Mouse (Mus musculus) spleen, adult 18-20 months (tissue): ENCODE measurements around the gene Hdac9.

ENCODE experiments used
- DNase-seq, 2 experiments: peaks; one replicate each; pipeline ENCODE4 v3.0.0; 2022; ENCODE audit warnings: mixed read lengths in 2 of 2

The Hdac9 gene

DNA sequence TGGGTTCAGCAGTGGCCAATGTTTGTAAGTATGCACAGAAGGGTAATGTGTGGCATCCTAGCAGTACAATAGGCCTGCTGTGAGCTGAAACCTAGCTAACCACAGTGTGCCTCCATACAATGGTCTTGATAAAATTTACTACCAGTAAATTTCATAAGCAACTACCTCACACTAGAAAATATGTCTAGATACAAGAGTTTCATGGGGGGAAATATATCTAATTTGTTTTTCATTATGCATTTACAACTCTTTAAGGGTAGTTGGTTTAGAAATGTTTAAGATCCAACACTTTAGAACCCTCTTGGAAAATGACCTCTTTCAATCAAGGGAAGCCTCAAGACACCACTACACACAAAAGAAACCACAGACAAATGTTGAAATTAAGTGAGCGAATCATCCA lies 589.8 kb downstream of the Hdac9 start:
- DNase-seq: no peak

DNA sequence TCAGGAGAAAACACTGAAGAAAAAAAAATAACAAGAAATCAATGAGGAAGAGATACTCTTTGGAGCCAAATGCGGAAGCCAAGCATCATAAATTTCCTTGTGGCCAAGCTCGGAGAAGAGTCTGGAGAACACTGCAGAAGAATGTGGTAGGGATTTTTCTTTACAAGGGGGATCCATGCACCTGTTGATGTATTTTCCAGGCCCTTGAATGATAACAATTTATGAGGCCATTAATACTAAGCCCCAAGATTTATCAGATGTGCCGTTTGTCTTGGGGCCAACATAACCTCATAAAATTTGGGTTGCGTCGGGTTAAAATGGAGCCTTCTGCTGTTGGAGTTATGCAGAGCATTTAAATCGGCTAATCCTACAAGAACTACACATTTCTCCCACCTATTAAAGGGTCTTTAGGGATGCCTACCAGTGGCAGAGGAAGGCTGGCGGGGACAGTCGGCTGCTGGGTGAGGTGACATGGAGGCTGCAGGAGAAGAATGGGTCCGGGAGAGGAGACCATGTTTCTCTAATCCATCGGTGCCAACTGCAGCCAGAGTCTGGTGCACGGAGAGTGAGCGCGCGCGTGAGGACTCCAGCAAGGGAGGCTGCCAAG lies 604.7 kb downstream of the Hdac9 start:
- no peak for DNase-seq

DNA sequence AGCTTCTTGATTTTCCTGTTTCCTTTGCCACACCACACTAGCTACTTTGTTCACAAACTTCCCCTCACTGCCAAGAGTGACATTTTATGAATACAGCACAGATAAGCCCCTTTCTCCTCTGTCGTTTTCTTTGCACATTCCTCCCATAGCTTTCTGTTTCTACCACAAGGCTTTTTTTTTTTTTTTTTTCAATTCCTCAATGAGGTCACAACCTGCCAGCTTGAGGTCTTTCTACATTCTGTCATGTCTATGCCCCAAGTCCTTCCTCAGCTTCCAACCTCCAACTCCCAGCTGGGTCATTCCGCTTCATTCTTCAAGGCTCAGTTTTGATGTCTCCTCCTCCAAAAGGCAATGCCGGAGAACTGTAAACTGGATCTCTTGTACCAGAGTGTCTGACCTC lies 611.4 kb downstream of the Hdac9 start:
- DNase-seq: no peak

DNA sequence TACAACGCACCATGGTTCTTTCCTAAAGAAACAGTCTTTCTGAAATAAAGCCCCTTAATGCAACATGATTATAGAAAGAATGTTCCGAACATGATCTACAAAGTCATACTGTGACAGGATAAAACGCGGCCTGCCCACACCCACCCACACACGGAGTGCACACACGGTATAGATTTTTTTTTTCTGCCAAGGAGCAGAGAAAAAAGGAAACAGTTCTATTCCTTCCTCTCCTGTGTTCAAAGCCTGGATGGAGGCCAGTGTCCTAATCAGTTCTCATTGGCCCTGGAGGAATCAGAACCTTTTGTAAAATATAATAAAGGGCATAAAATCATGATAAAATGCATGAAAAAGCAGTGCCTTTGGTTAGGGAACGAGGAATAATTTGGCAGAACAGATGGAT lies 624.5 kb downstream of the Hdac9 start:
- DNase-seq: no peak

DNA sequence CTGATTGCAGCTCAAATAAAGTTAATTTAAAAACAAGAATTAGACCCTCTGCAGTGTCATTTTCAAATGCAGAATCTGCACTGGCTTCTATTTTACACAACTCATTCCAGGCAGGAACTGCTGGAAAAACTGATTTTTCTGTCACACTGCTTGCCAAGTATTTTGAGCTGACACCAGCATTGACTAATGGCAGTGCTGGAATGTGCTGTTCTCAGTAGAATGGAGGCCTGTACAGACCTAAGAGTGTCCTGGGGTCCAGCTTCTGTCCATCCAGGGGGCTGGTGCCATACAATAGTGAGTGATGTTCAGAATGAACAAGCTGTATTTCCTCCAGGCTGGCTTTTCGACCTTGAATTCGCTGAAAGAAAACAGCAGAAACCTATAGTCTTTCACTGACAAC lies 629.7 kb downstream of the Hdac9 start:
- DNase-seq: no peak

DNA sequence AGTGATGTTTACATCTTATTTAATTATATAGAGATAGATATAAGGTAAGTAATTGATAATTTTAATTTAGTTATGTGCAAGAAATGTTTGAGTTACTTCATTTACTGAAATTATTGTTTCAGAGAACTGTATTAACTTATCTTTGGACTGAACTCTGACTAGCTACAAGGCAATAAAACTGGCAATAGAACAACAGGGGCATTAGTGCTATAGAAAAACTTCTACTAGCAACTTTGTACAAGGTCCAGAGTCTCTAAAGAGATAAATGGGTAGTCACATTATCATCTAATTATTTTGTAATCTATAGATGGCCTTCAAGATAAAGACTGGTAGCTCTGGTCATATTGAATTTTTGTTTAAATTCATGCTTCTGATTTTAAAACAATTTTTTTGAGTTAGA lies 632.0 kb downstream of the Hdac9 start:
- DNase-seq: no peak

DNA sequence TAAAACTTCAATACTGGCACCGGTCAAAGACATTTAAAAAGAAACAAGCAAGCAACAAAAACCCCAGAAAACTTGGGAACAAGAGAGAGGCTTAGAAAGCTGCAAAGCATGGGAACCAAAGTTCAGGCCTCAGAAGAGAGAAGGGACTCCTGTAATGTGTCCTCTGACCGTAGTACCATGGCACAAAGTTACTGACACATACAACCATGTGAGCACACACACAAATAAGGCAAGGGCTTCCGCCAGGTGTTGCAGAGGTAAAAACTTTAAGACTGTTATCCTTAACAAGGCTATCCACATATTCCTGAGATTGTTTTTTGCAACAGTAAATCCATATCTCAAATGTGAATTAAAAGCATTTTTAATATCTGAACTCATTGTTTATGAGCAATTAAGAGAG lies 632.5 kb downstream of the Hdac9 start:
- no peak for DNase-seq

DNA sequence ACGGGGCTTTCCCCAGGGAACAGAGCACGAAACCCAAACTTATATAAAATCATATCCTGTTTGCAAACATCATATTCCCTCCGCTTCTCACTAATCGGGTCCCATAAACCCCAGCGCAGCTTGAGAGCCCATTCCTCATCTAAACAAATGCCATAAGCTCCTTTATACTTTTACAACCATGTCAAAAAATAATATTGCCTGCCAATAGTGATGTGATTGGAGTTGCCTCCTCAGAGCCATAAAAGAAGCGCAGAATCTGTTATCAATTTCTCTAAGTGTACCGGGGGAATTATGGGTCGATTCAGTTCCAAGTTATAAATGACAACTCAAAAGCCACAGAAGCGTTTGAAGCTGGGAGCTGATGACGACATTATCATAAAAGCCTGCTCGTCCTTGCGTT lies 638.1 kb downstream of the Hdac9 start:
- DNase-seq: no peak

DNA sequence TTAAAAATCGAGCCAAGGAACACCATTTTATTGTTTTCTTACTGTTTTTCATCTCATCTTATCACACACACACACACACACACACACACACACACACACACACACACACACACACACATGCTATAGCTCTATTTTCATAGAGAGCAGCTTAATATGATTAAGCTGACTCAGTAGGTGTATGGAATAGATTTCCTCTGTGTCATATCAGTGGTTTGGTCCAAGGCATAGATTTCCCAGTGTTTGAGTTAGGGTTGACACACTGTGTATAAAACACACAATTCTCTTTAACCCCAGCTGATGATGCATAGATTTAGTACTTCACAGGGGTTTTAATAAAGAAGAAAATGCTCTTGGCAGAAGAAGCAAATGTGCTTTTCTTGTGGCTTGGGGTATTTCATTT lies 643.1 kb downstream of the Hdac9 start:
- DNase-seq: no peak

DNA sequence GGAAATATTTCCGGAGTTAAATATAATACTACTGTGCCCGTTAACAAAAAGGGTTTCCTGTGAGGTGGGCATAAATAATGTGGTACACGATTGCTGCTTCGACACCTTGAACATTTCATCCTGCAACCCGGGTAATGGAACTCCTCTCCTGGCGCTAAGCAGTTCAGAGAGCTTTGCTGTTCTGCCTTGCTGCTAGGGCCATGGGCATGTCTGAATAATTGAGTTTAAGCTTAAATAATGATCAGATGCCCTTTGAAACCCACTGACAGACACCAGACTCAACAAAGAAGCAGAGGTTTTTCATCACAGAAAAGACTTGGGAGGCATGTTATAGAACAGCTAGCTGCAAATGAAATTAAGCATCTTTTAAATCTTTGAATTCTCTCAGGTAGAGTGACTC lies 646.8 kb downstream of the Hdac9 start:
- no peak for DNase-seq

DNA sequence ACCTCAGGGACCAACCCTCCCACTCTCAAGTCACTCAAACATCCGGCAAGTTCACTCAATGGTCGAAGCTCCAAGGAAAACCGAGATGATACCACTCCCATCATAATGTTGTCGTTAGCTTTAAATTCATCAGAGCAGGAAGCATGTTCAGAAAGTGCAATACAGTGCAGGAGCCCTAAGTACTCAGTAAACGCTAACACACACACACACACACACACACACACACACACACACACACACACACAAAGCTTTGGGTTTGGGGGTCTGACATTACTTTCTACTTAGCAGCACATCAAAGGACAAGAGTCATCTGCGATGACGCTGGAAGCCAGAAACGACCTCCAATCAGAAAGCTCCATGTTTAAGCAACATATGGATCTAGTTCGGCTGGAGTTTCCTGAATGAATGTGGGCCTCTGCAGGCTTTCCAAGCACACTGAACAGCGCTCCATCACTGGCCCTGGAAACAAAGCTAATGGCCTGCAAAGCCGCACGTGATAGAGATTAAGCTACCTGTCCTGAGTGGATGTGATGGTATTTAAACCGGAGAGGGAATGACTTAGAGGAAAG lies 647.3 kb downstream of the Hdac9 start:
- no peak for DNase-seq

DNA sequence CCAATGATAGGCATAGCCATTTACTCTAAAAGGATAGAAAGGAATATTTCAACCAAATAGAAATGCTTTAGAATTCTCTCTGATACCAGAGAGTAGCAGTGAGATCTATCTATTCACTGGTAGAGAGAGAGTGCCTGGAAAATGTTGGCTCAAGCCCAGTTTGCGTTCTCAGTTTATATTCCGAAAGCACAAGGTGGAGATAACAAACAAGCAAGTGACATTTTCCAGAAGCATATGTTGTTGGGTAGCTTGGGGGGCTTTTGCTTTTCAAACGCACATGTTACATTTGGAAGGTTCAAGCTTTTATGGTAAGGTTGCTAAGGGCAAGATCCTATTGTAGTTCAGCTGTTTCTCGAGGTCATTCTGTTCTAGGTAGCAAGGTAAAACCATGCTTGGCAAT lies 657.2 kb downstream of the Hdac9 start:
- DNase-seq: no peak

DNA sequence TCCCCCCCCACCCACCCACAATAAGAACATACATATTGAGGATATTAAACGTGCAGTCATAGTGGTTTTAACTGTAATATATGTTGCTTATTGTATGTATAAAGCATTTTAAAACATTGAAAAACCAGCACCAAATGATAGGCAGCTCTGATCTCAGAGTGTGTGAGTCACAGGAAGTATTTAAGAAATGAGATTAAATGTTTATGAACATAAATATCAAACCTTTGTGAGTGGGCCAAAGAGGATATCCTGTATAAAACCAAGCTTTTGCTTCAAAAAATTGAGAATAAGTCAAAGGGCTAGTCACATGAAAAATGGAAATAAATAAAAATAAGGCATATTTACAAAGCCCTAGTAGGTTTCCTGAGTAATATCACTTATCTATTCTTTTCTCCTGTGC lies 667.7 kb downstream of the Hdac9 start:
- DNase-seq: no peak

DNA sequence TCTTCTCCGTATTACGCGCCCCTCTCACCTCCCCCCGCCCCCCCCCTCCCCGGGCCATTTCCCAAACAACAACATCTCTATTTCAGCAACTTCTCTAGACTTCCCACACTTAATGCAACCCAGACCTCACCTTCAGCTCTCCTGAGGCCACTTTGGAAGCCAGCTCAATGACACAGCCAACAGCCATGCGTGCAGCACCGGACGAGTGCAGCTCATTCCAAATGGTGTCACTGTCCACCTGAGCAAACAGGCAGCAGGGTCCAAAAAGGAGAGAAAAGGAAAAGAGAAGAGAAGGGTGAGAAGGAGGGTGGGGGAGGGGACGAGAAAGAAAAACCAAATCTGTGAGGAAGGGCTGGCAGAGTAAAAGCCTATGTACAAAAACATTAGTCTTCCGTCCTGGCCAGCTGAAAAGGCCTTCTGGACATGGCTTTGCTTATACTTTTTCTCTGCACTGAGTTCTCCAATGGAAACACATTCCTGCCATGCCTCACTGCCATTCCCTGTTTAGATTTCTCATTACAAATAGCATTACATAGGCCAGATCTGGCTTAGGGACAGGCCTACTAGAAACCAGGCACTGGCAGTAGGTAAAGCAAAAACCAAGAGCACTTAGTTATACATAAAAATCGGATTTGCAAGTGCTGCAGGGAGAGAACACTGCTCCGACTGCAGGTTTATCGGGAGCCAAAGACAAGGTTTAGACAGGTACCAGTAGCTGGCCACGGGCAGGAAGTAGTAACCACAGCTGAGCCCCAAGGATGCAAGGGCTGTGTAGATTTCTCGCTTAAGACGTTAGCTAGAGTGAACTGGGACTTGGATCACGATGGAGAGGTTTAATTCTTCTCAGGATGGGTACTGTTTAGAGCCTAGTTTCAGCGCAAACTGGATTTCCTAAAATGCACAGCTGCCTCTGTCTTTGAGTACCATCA lies 668.4 kb downstream of the Hdac9 start:
- DNase-seq: no peak

DNA sequence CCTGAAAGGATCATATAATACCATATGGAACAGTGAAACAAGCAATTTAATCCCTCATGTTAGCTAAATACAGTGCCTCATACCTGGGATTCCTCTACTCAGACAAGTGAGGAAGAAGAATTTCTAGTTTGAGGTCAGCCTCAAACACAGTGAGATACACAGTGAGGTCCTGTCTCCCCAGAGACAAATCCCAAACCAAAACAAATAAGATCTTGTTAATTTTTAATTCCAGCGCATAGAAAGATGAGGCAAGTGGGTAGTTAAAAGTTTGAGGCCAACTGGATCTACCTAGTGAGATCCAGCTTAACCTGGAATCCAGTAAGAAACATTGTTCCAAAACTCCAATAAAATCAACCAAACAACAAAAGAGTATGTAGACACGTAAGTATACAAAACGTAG lies 678.1 kb downstream of the Hdac9 start:
- DNase-seq: no peak

DNA sequence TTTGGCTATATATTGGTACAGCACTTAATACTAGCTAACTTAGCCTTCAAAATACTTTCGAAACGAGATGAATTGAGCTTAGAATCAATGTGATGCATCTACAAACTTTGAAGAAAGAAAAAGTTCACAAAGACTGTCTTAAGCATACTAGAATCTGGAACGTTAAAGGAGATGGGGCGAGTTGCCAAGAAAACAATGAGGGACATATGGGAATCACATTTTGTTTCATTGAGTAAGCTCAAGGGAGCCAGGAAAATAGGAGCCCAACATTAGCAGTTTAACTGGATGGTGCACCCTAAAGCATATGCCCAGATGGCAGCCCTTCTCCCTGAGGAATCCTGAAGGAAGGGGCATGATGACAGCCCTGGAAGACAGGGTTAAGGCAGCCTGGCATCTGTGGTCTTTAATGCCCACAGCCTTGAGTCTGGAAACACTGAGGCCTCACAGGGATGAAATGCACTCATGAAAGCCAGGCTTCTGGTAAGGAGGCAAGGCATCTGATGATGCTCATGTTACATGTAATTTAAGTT lies 685.2 kb downstream of the Hdac9 start:
- DNase-seq: no peak

DNA sequence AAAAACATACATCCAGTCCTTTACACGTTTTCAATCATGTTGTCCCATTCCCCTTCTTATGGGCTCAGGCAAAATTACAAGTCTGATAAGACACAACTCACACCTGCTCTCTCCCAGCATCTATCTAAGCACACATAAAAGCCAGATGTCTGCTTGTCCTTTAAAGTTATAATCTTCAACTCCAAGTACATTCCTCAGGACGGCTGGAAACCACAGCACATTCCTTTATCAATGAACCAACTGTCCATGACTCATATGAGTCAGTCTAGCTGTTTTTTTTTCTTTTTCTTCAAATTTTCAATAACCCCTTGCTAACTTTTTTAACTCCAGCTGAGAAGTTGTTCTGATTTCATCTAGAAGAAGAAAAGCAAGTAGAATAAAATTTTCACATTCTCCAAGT lies 692.4 kb downstream of the Hdac9 start:
- no peak for DNase-seq

DNA sequence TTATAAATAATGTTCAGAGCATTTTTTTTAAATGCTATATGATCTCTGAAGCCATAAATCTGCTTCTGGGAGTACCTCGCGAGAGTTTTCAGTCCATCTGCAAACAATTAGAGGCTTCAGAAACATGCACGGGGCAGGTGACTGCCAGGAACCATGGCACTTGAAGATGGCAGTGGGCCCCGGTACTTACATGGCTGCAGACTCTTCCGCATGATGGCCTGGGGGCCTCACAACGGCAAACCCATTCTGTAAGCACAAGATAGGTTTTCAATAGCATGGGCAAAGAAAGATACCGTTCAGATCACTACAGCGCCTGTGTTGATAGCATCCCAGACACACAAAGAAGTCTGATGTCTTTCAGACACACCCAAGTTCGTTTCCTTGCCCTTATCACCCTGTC lies 695.9 kb downstream of the Hdac9 start:
- DNase-seq: no peak

DNA sequence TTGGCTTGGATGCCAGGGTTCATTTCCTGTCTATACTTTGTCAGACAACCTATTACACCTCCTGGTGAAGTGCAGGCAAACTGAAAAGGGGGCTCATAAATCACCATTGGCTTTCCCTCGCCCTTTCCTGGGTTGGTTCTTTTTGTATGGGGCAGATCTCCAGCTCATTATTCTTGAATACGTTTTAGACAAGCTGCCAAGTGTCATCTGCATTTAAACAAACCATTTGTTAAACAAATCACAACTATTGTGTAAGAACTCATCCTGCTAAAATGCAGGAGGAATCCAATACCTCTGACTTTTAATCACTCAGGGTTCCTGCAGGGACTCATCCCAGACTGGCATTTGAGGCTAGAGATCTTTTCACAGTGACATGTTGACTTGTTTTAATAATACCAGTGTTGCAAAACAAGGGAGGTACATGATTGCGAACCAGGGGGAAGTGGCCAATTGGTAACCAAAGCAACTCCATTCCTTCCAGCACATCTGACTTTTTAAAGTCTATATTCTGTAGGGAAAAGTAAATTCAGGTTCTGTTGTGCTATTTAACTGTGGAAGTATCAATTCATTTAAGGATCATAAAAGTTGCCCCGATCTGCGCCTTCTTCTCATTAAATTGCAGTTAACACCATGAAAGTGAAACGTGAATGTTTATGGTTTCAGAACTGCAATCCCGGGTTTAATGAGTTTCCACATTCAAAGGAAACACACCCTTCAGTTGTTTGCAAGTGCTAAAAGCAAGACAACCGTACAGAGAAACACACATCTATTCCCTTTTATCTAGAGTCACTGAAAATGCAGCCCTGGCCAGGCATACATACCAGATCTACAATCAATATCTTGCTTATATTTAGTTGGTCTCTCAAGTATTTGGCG lies 696.6 kb downstream of the Hdac9 start:
- no peak for DNase-seq

DNA sequence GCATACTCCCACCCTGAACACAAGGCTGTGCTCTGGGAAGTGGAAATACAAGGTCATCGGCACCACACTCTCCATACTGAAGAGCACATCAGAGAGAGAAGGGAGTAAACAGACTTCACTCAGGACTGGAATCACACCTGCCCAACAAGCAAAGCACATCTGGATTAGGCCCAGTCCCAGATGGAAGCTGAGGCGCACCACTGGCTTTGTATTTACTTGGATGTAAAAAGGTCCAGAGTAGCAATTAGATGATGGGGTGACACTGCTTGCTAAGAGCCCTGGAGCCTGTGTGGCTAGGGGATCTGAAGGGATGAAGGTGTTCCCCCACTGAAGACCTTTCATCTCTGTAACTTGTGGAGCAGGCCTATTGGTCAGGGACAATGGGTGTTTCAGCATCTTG lies 698.3 kb downstream of the Hdac9 start:
- DNase-seq: no peak

DNA sequence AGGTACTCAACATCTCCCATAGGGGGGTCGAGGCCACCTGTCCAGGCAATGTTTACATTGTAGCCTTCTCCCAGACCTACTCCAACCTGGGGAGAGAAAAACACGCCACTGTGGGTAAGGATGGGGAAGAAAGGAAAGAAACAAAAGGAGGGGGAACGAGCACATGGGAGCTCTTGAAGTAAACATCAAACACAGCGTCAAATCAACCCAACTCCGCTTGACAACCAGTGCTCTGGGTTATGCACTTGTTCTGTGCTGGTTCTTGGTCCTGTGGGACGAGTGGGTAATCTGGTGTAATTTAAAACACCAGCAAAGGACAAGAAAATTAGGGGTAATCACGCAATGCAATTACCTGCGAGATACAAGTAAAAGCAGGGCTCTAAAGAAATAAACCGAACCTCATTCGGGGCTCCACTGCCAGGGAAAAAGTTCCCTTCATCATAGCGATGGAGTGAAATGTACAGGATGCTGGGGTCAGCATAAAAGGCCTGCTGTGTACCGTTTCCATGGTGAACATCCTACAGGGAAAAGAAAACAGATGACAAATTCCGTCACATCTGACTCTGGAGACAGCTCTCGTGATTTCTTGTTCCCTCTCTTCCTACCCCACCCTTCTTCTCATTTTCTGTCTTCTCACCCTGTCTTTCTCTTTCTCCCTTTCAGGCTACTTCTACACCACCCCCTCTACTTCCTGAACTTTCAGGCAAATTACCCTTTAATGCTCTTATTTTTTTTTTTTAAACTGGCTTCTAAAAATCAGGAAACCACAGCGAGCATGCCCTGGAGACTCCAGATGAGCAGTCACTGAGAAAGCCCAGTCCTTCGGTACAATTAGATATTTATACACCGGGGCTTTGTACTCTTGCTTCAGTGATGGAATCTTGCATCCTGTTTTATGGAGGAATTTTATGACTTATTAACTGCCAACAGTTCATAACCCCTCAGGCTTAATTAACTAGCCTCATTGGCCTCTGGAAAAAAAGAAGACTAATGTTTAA lies 701.6 kb downstream of the Hdac9 start:
- DNase-seq: no peak

DNA sequence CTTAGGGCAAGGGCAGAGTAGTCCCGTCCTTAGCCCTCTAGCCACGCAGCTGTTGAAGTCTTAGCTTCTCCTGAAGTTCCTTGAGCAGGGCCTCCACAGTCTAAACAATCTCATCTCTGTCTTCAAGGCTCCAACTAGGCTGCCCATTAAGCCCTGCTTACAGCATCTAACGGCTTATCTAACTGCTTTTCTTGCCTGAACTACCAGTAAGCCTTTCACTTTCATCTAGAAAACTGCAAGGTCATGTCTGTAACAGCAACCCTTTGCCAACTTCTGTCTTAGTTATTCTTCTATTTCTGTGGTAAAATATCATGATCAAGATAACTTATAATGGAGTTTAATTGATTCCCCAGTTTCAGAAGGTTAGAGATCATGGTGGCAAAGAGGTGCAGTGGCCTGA lies 704.7 kb downstream of the Hdac9 start:
- DNase-seq: no peak
